Mouse (Mus musculus): ENCODE data around the gene Stoml1. TPM values are rescaled to one million over a fixed set of nuclear protein-coding genes. Genes with fewer than 3 reads are reported as not detected.

The Stoml1 gene
- polyA plus RNA-seq, 1 experiment from 2014 or later = 20.1 TPM

GRCm38 (mm10) chr9:58276346-58276745 is 23.4 kb downstream of the Stoml1 start:
- no peak for DNase-seq (ENCODE audit: low spot score)
- Histone ChIP-seq H3K9me3 (replicated peaks; ENCODE audit: control insufficient read depth, low read length) (no peaks in the 10 kb centered on the region), H3K9ac (replicated peaks; ENCODE audit: low read length) (no peak overlapping the region), H3K27me3 (ENCODE audit: control insufficient read depth, insufficient read depth, low read length) (no peaks in the 10 kb centered on the region), H3K27ac (replicated peaks; ENCODE audit: low read depth, low read length) (no peak overlapping the region), H3K4me3 (ENCODE audit: low read depth, low read length) (no peak overlapping the region), H3K36me3 (replicated peaks; ENCODE audit: control insufficient read depth, insufficient read depth, low read depth, low read length) (no peaks in the 10 kb centered on the region), H3K4me2 (ENCODE audit: low read depth, low read length) (no peak overlapping the region), H3K4me1 (ENCODE audit: control insufficient read depth, insufficient read depth, low read length) (peaks cover 5% of the 10 kb centered on the region)
- WGBS = 55% methylated on average over 5 of the region's 5 CpGs
- ATAC-seq (replicated peaks; ENCODE audit: insufficient number of reproducible peaks, low FRiP score, low TSS enrichment, low read depth) = no peak

GRCm38 (mm10) chr9:58278313-58278712 is 25.3 kb downstream of the Stoml1 start:
- 90% methylated on average over 4 of the region's 4 CpGs for WGBS
- H3K4me1 ChIP-seq (ENCODE audit: control insufficient read depth, insufficient read depth, low read length) = peaks cover 5% of the 10 kb centered on the region
- no peak for ATAC-seq (replicated peaks; ENCODE audit: insufficient number of reproducible peaks, low FRiP score, low TSS enrichment, low read depth)
- DNase-seq (ENCODE audit: low spot score) = no peak
- no peak overlapping the region for H3K27ac ChIP-seq (replicated peaks; ENCODE audit: low read depth, low read length)
- no peaks in the 10 kb centered on the region for H3K9me3 ChIP-seq (replicated peaks; ENCODE audit: control insufficient read depth, low read length)
- H3K4me3 ChIP-seq (ENCODE audit: low read depth, low read length) = no peak overlapping the region
- H3K4me2 ChIP-seq (ENCODE audit: low read depth, low read length) = no peak overlapping the region
- no peaks in the 10 kb centered on the region for H3K36me3 ChIP-seq (replicated peaks; ENCODE audit: control insufficient read depth, insufficient read depth, low read depth, low read length)
- no peaks in the 10 kb centered on the region for H3K27me3 ChIP-seq (ENCODE audit: control insufficient read depth, insufficient read depth, low read length)
- no peak overlapping the region for H3K9ac ChIP-seq (replicated peaks; ENCODE audit: low read length)

- Histone ChIP-seq H3K36me3 (replicated peaks; ENCODE audit: control insufficient read depth, insufficient read depth, low read depth, low read length) (no peaks in the 10 kb centered on the region), H3K9ac (replicated peaks; ENCODE audit: low read length) (no peak overlapping the region), H3K9me3 (replicated peaks; ENCODE audit: control insufficient read depth, low read length) (no peaks in the 10 kb centered on the region), H3K4me3 (ENCODE audit: low read depth, low read length) (no peak overlapping the region), H3K4me2 (ENCODE audit: low read depth, low read length) (no peak overlapping the region), H3K27me3 (ENCODE audit: control insufficient read depth, insufficient read depth, low read length) (no peaks in the 10 kb centered on the region), H3K4me1 (ENCODE audit: control insufficient read depth, insufficient read depth, low read length) (peaks cover 5% of the 10 kb centered on the region), H3K27ac (replicated peaks; ENCODE audit: low read depth, low read length) (no peak overlapping the region)
- ATAC-seq (replicated peaks; ENCODE audit: insufficient number of reproducible peaks, low FRiP score, low TSS enrichment, low read depth) (no peak), DNase-seq (ENCODE audit: low spot score) (no peak)
- 54% methylated on average over 4 of the region's 4 CpGs for WGBS
Measured at GRCm38 (mm10) chr9:58278821-58279723, 26.1 kb downstream of the Stoml1 start.

- Histone ChIP-seq H3K4me1 (ENCODE audit: control insufficient read depth, insufficient read depth, low read length) (peaks cover 5% of the 10 kb centered on the region), H3K9ac (replicated peaks; ENCODE audit: low read length) (no peak overlapping the region), H3K4me3 (ENCODE audit: low read depth, low read length) (no peak overlapping the region), H3K36me3 (replicated peaks; ENCODE audit: control insufficient read depth, insufficient read depth, low read depth, low read length) (no peaks in the 10 kb centered on the region), H3K27me3 (ENCODE audit: control insufficient read depth, insufficient read depth, low read length) (no peaks in the 10 kb centered on the region), H3K9me3 (replicated peaks; ENCODE audit: control insufficient read depth, low read length) (no peaks in the 10 kb centered on the region), H3K27ac (replicated peaks; ENCODE audit: low read depth, low read length) (no peak overlapping the region), H3K4me2 (ENCODE audit: low read depth, low read length) (no peak overlapping the region)
- ATAC-seq (replicated peaks; ENCODE audit: insufficient number of reproducible peaks, low FRiP score, low TSS enrichment, low read depth) (no peak), DNase-seq (ENCODE audit: low spot score) (no peak)
- WGBS = 66% methylated on average over 5 of the region's 5 CpGs
Measured at GRCm38 (mm10) chr9:58279780-58280179, 26.8 kb downstream of the Stoml1 start.

GRCm38 (mm10) chr9:58280259-58281109 is 27.5 kb downstream of the Stoml1 start:
- no peak overlapping the region for H3K9ac ChIP-seq (replicated peaks; ENCODE audit: low read length)
- H3K36me3 ChIP-seq (replicated peaks; ENCODE audit: control insufficient read depth, insufficient read depth, low read depth, low read length) = no peaks in the 10 kb centered on the region
- 36% methylated on average over 9 of the region's 9 CpGs for WGBS
- no peak overlapping the region for H3K4me2 ChIP-seq (ENCODE audit: low read depth, low read length)
- H3K4me1 ChIP-seq (ENCODE audit: control insufficient read depth, insufficient read depth, low read length) = peaks cover 3% of the 10 kb centered on the region
- no peak overlapping the region for H3K27ac ChIP-seq (replicated peaks; ENCODE audit: low read depth, low read length)
- no peak overlapping the region for H3K4me3 ChIP-seq (ENCODE audit: low read depth, low read length)
- H3K9me3 ChIP-seq (replicated peaks; ENCODE audit: control insufficient read depth, low read length) = no peaks in the 10 kb centered on the region
- H3K27me3 ChIP-seq (ENCODE audit: control insufficient read depth, insufficient read depth, low read length) = no peaks in the 10 kb centered on the region
- DNase-seq (ENCODE audit: low spot score) (peak; percentile 94), ATAC-seq (replicated peaks; ENCODE audit: insufficient number of reproducible peaks, low FRiP score, low TSS enrichment, low read depth) (0 out of 2 replicates have a peak, but pooled peaks have one; percentile 9)

- Histone ChIP-seq H3K27me3 (ENCODE audit: control insufficient read depth, insufficient read depth, low read length) (no peaks in the 10 kb centered on the region), H3K4me1 (ENCODE audit: control insufficient read depth, insufficient read depth, low read length) (no peaks in the 10 kb centered on the region), H3K9me3 (replicated peaks; ENCODE audit: control insufficient read depth, low read length) (no peaks in the 10 kb centered on the region), H3K9ac (replicated peaks; ENCODE audit: low read length) (no peak overlapping the region), H3K27ac (replicated peaks; ENCODE audit: low read depth, low read length) (no peak overlapping the region), H3K4me2 (ENCODE audit: low read depth, low read length) (no peak overlapping the region), H3K36me3 (replicated peaks; ENCODE audit: control insufficient read depth, insufficient read depth, low read depth, low read length) (no peaks in the 10 kb centered on the region), H3K4me3 (ENCODE audit: low read depth, low read length) (no peak overlapping the region)
- 53% methylated on average over 3 of the region's 3 CpGs for WGBS
- DNase-seq (ENCODE audit: low spot score) (peak; percentile 56), ATAC-seq (replicated peaks; ENCODE audit: insufficient number of reproducible peaks, low FRiP score, low TSS enrichment, low read depth) (no peak)
Measured at GRCm38 (mm10) chr9:58281597-58281996, 28.6 kb downstream of the Stoml1 start.

GRCm38 (mm10) chr9:58283431-58283830 is 30.5 kb downstream of the Stoml1 start:
- no peaks in the 10 kb centered on the region for H3K36me3 ChIP-seq (replicated peaks; ENCODE audit: control insufficient read depth, insufficient read depth, low read depth, low read length)
- 70% methylated on average over 7 of the region's 7 CpGs for WGBS
- H3K4me3 ChIP-seq (ENCODE audit: low read depth, low read length) = no peak overlapping the region
- ATAC-seq (replicated peaks; ENCODE audit: insufficient number of reproducible peaks, low FRiP score, low TSS enrichment, low read depth) (no peak), DNase-seq (ENCODE audit: low spot score) (no peak)
- H3K27ac ChIP-seq (replicated peaks; ENCODE audit: low read depth, low read length) = no peak overlapping the region
- H3K4me1 ChIP-seq (ENCODE audit: control insufficient read depth, insufficient read depth, low read length) = no peaks in the 10 kb centered on the region
- no peaks in the 10 kb centered on the region for H3K27me3 ChIP-seq (ENCODE audit: control insufficient read depth, insufficient read depth, low read length)
- no peak overlapping the region for H3K4me2 ChIP-seq (ENCODE audit: low read depth, low read length)
- H3K9ac ChIP-seq (replicated peaks; ENCODE audit: low read length) = no peak overlapping the region
- no peaks in the 10 kb centered on the region for H3K9me3 ChIP-seq (replicated peaks; ENCODE audit: control insufficient read depth, low read length)

- no peak overlapping the region for H3K4me2 ChIP-seq (ENCODE audit: low read depth, low read length)
- no peak for DNase-seq (ENCODE audit: low spot score)
- WGBS = 71% methylated on average over 1 of the region's 1 CpGs
Measured at GRCm38 (mm10) chr9:58289090-58289489, 36.1 kb downstream of the Stoml1 start.

More at GRCm38 (mm10) chr9:58289090-58289489, 36.1 kb downstream of the Stoml1 start:
- Histone ChIP-seq H3K9ac (replicated peaks; ENCODE audit: low read length) (no peak overlapping the region), H3K4me1 (ENCODE audit: control insufficient read depth, insufficient read depth, low read length) (no peaks in the 10 kb centered on the region), H3K27me3 (ENCODE audit: control insufficient read depth, insufficient read depth, low read length) (no peaks in the 10 kb centered on the region), H3K36me3 (replicated peaks; ENCODE audit: control insufficient read depth, insufficient read depth, low read depth, low read length) (no peaks in the 10 kb centered on the region), H3K4me3 (ENCODE audit: low read depth, low read length) (no peak overlapping the region), H3K9me3 (replicated peaks; ENCODE audit: control insufficient read depth, low read length) (no peaks in the 10 kb centered on the region), H3K27ac (replicated peaks; ENCODE audit: low read depth, low read length) (no peak overlapping the region)
- no peak for ATAC-seq (replicated peaks; ENCODE audit: insufficient number of reproducible peaks, low FRiP score, low TSS enrichment, low read depth)
